Mouse (Mus musculus) olfactory bulb, adult 2 months (tissue): ENCODE results near the gene Hyal3. TPM values are rescaled to one million over a fixed set of nuclear protein-coding genes. Genes with fewer than 3 reads are reported as not detected.
A peak's percentile ranks its signal among the peaks of the same experiment; 100 is the strongest.

Source experiments
- H3K27ac ChIP-seq: fragments of 200-500 bp; 2 replicates; pipeline ENCODE4 v1.5.1; 2012; ENCODE audit warnings: low read depth, low read length; ENCODE audit not compliant: insufficient read depth
- H3K4me1 ChIP-seq: fragments of 200-500 bp; 2 replicates; pipeline ENCODE4 v1.6.1; 2012; ENCODE audit warnings: low read length; ENCODE audit not compliant: control insufficient read depth, insufficient read depth
- H3K4me3 ChIP-seq: fragments of 200-500 bp; 2 replicates; pipeline ENCODE4 v1.5.1; 2012; ENCODE audit warnings: mild to moderate bottlenecking, low read depth, low read length, moderate library complexity; ENCODE audit not compliant: insufficient read depth
- CTCF ChIP-seq: fragments of 200-500 bp; IDR thresholded peaks from 2 replicates; pipeline ENCODE4 v1.5.1; 2012; ENCODE audit warnings: low read depth, mild to moderate bottlenecking, low read length, moderate library complexity; ENCODE audit not compliant: insufficient read depth
- POLR2A ChIP-seq: fragments of 200-500 bp; IDR thresholded peaks from 2 replicates; pipeline ENCODE4 v1.6.1; 2012; ENCODE audit warnings: mild to moderate bottlenecking, low read depth, low read length, moderate library complexity; ENCODE audit not compliant: insufficient read depth
- WGBS: fragments of 180-500 bp; shearing (Covaris S2); methylation state at CpG from one replicate; pipeline ENCODE4 v1.1.7; 2018; 5-methylcytosine and 5-hydroxymethylcytosine counted together
- polyA plus RNA-seq: library from polyadenylated mRNA; stranded (reverse); fragments of >200 nt; gene quantifications from 2 replicates; pipeline ENCODE4 v1.2.4, GENCODE M21; 2012; ENCODE audit warnings: low replicate concordance; ENCODE audit not compliant: missing spikeins, insufficient read depth, insufficient read length

The Hyal3 gene
- polyA plus RNA-seq, 1 experiment: not detected

GRCm38 (mm10) chr9:107617461-107617860 is 36.8 kb downstream of the Hyal3 start:
- Histone ChIP-seq H3K4me1 (peaks cover 14% of the 10 kb centered on the region; the same call in 1 of the 2 replicates), H3K27ac (no peak overlapping the region), H3K4me3 (no peak overlapping the region)
- TF ChIP-seq POLR2A (no peak), CTCF (no peak)
- 75% methylated on average over 2 of the region's 2 CpGs for WGBS

DNA sequence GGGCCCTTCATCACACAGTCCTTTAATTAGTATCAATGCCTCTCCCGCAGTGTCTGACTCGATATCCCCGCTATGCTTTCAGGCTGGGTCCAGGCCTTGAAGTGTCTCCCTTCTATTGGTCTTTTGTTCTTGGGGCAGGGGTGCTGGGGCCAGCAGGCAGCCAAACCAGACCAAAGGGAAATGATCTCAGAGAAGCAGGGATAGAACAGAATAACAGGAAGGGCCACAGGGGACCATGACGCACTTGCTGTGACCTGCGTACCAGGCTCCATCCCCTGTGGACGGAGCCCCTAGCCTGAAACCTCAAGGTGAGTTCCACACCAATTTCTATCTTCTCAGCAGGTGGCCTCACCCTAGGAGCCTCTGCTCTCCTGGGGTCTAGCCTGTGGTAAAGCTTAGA is 37.5 kb downstream of the Hyal3 start:
- TF ChIP-seq CTCF (no peak), POLR2A (no peak)
- WGBS: 79% methylated on average over 6 of the region's 6 CpGs
- H3K27ac ChIP-seq: peak overlapping the region; percentile 27; the same call in 1 of the 2 replicates
- peaks cover 12% of the 10 kb centered on the region; the same call in 1 of the 2 replicates for H3K4me1 ChIP-seq
- no peak overlapping the region for H3K4me3 ChIP-seq

- WGBS: 43% methylated on average over 13 of the region's 13 CpGs
- TF ChIP-seq POLR2A (no peak), CTCF (no peak)
- Histone ChIP-seq H3K4me1 (peaks cover 12% of the 10 kb centered on the region; the same call in 1 of the 2 replicates), H3K4me3 (no peak overlapping the region), H3K27ac (peak overlapping the region; percentile 41; the same call in 1 of the 2 replicates)
These were observed 38.3 kb downstream of the Hyal3 start for GRCm38 (mm10) chr9:107618778-107619545.

DNA sequence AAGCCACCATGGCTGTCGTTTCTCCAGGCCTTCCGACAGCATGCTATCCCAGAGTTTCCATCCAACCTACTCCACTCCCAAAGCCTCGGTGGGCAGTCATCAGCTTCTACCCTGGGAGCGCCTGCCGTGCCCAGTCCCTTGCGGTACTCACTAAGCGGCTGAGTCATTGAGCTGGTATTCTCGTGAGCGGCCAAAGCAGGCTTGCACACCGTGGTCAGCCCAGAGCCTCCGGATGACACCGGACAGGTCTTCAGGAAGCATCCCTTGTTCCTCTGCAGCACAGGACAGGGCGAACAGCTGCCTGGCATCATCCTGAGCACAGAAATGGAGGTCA is 38.9 kb downstream of the Hyal3 start:
- TF ChIP-seq POLR2A (no peak), CTCF (no peak)
- no peak overlapping the region for H3K27ac ChIP-seq
- 66% methylated on average over 13 of the region's 13 CpGs for WGBS
- peaks cover 17% of the 10 kb centered on the region for H3K4me1 ChIP-seq
- no peak overlapping the region for H3K4me3 ChIP-seq

GRCm38 (mm10) chr9:107620954-107621353 is 40.3 kb downstream of the Hyal3 start:
- Histone ChIP-seq H3K4me3 (no peak overlapping the region), H3K4me1 (peaks cover 26% of the 10 kb centered on the region), H3K27ac (no peak overlapping the region)
- TF ChIP-seq POLR2A: no peak
- TF ChIP-seq CTCF: no peak

- peaks cover 50% of the 10 kb centered on the region for H3K4me1 ChIP-seq
- no peak overlapping the region for H3K4me3 ChIP-seq
- no peak for TF ChIP-seq POLR2A
- TF ChIP-seq CTCF: no peak
- 65% methylated on average over 5 of the region's 5 CpGs for whole genome bisulfite sequencing
- H3K27ac ChIP-seq: peak overlapping the region; percentile 34; the same call in 1 of the 2 replicates
These were observed 43.9 kb downstream of the Hyal3 start for GRCm38 (mm10) chr9:107624539-107624938.

DNA sequence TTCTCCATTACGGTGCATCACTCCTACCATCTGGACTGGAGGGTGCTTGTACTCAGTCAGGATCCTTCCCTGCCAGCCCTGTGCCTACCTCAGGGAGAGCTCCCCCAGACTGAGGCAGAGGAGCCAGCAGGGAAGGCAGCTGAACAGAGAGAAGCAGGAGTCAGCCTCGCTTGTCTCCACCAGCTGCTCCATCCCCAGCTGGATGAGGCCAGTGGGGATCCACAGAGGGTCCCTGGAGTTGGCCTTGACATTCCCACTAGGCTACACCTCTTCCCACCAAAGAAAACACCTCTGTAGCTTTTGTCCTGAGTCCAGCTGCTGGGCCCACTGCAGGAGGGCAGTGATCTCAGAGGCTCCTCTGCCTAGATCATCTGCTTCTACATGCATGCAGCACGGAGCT is 44.3 kb downstream of the Hyal3 start:
- WGBS: 66% methylated on average over 3 of the region's 3 CpGs

DNA sequence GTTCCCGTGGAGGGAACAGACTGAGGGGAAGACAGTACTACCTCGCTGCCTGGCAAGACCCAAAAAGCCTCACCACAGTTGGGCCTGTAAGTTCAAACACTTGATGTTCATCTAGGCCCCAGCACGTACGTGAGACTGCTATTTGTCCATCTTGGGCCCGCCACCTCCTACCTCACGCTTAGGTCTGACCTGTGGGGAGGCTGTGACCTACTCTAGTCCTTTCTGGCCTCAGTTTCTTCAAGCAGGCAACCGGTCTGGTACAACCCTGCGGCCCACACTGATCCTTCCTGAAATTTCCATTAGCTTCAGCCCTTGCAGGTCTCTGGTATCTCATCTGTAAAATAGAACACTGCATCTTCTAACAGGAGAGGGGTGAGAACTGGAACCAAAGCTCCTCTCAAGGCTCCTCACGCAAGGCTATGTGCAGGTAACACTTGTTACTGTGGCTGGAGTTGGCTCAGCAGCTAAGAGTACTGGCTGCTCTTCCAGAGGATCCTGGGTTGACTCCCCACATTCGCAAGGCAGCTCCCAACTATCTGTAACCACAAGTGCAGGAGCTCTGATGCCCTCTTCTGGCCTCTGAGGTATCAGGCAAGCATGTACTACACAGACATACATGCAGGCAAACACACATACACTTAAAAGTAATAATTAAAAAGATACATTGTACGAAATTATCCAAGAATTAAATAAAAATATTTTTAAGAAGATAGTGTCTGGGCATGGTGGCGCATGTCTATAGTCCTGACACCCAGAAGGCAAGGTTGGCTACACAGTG is 44.9 kb downstream of the Hyal3 start:
- no peak for TF ChIP-seq CTCF
- TF ChIP-seq POLR2A: no peak
- Histone ChIP-seq H3K4me1 (peaks cover 57% of the 10 kb centered on the region), H3K4me3 (no peak overlapping the region), H3K27ac (no peak overlapping the region)
- 82% methylated on average over 12 of the region's 12 CpGs for WGBS

More for the DNA sequence above, 44.3 kb downstream of the Hyal3 start:
- peak overlapping the region; percentile 34; the same call in 1 of the 2 replicates for H3K27ac ChIP-seq
- H3K4me3 ChIP-seq: no peak overlapping the region
- TF ChIP-seq CTCF (no peak), POLR2A (no peak)
- H3K4me1 ChIP-seq: peaks cover 52% of the 10 kb centered on the region

DNA sequence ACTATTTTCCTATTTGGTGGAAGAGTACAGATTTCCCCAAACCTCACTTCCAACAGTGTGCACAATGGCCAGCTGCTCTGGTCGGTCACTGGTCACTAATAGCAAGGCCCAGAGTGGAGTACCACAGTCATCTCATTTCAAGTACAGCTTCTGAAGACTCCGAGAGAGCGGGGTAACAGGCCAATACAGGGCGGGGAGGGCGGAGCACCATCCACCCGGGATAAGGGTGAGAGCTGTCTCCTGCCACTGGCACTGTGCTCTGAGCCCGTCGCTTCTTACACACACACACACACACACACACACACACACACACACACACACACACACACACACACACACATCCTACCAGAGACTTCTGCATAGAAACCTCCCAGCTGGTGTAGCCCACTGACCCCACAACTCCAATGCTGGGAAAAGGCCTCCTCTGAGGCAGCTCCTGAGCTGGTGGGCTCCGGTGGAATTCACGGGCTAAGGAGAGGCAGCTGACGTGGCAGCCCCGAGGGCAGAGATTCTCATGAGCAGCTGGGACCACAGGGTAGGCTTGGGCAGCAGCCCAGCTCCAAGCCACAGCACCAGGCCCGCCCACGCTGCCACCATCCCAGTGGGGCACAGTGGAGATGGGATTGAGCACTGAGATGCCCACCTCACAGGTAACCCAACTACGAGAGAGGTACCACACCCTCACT is 45.7 kb downstream of the Hyal3 start:
- peaks cover 62% of the 10 kb centered on the region for H3K4me1 ChIP-seq
- H3K27ac ChIP-seq: peak overlapping the region; percentile 63
- TF ChIP-seq CTCF: no peak
- no peak for TF ChIP-seq POLR2A
- H3K4me3 ChIP-seq: no peak overlapping the region
- WGBS: 21% methylated on average over 15 of the region's 15 CpGs
